Mouse (Mus musculus) C2C12 (cell line): ENCODE measurements around the gene Sema3f. TPM values are rescaled to one million over a fixed set of nuclear protein-coding genes. Genes with fewer than 3 reads are reported as not detected.
A peak's percentile ranks its signal among the peaks of the same experiment; 100 is the strongest.

ENCODE experiments used
- H3K27me3 ChIP-seq: one replicate; pipeline ENCODE4 v1.6.1; 2011; ENCODE audit not compliant: control insufficient read depth, insufficient read depth, insufficient read length
- H3K36me3 ChIP-seq: one replicate; pipeline ENCODE4 v1.6.1; 2011; ENCODE audit not compliant: control insufficient read depth, insufficient read depth
- H3K4me3 ChIP-seq: one replicate; pipeline ENCODE4 v1.5.1; 2011; ENCODE audit warnings: mild to moderate bottlenecking, control low read depth; ENCODE audit not compliant: poor library complexity, insufficient read depth, severe bottlenecking
- H3K79me2 ChIP-seq: one replicate; pipeline ENCODE4 v1.6.1; 2011; ENCODE audit not compliant: control insufficient read depth, insufficient read depth
- H3K79me3 ChIP-seq: one replicate; pipeline ENCODE4 v1.6.1; 2011; ENCODE audit warnings: low read depth, control low read depth
- H3ac ChIP-seq: one replicate; pipeline ENCODE3; 2011; ENCODE audit warnings: low read depth; ENCODE audit not compliant: control insufficient read depth, insufficient read length
- CEBPB ChIP-seq: IDR thresholded peaks from one replicate; pipeline ENCODE4 v1.6.1; 2011; ENCODE audit warnings: low read depth, mild to moderate bottlenecking, control low read depth, moderate library complexity
- CTCF ChIP-seq: IDR thresholded peaks from one replicate; pipeline ENCODE4 v1.5.1; 2011; ENCODE audit not compliant: control insufficient read depth, insufficient read depth, insufficient read length
- FOSL1 ChIP-seq: IDR thresholded peaks from one replicate; pipeline ENCODE4 v1.8.0; 2011; ENCODE audit warnings: mild to moderate bottlenecking, low read length; ENCODE audit not compliant: poor library complexity, insufficient read depth, severe bottlenecking
- MAX ChIP-seq: IDR thresholded peaks from one replicate; pipeline ENCODE4 v1.6.1; 2011; ENCODE audit warnings: mild to moderate bottlenecking, control low read depth
- MYOD1 ChIP-seq: IDR thresholded peaks from one replicate; pipeline ENCODE4 v1.6.1; 2011; ENCODE audit warnings: low read depth; ENCODE audit not compliant: control insufficient read depth, insufficient read length
- MYOG ChIP-seq: IDR thresholded peaks from one replicate; pipeline ENCODE4 v1.6.1; 2011; ENCODE audit not compliant: control insufficient read depth, insufficient read length; ENCODE audit errors: extremely low read depth
- USF1 ChIP-seq: IDR thresholded peaks from one replicate; pipeline ENCODE4 v1.6.1; 2011; ENCODE audit warnings: low read depth, mild to moderate bottlenecking, control low read depth, moderate library complexity
- polyA plus RNA-seq: library from polyadenylated mRNA; unstranded; fragments of >200 nt; fragmentation: generic; extraction: Trizol; gene quantifications from one replicate; pipeline ENCODE4 v1.2.1, GENCODE M21; 2012; ENCODE audit warnings: missing spikeins

The Sema3f gene
- polyA plus RNA-seq, 1 experiment: 0.36 TPM

GRCm38 (mm10) chr9:107634406-107635278, 75.6 kb downstream of the Sema3f start:
- peaks cover 4% of the 10 kb centered on the region for H3K36me3 ChIP-seq
- H3K4me3 ChIP-seq: peak overlapping the region; percentile 82
- no peaks in the 10 kb centered on the region for H3K27me3 ChIP-seq
- TF ChIP-seq MYOD1 (no peak), USF1 (no peak), CTCF (no peak), MAX (no peak), CEBPB (no peak), FOSL1 (no peak), MYOG (no peak)
- peaks cover 55% of the 10 kb centered on the region for H3K79me2 ChIP-seq
- H3K79me3 ChIP-seq: peaks cover 45% of the 10 kb centered on the region
- H3ac ChIP-seq: peak overlapping the region; percentile 83

GRCm38 (mm10) chr9:107633661-107634405, 76.4 kb downstream of the Sema3f start:
- H3K79me2 ChIP-seq: peaks cover 63% of the 10 kb centered on the region
- TF ChIP-seq MYOD1 (no peak), FOSL1 (no peak), CTCF (no peak), MAX (no peak), CEBPB (no peak), MYOG (no peak), USF1 (no peak)
- H3ac ChIP-seq: peak overlapping the region; percentile 83
- peaks cover 49% of the 10 kb centered on the region for H3K79me3 ChIP-seq
- no peaks in the 10 kb centered on the region for H3K27me3 ChIP-seq
- peaks cover 4% of the 10 kb centered on the region for H3K36me3 ChIP-seq
- peak overlapping the region; percentile 82 for H3K4me3 ChIP-seq

DNA sequence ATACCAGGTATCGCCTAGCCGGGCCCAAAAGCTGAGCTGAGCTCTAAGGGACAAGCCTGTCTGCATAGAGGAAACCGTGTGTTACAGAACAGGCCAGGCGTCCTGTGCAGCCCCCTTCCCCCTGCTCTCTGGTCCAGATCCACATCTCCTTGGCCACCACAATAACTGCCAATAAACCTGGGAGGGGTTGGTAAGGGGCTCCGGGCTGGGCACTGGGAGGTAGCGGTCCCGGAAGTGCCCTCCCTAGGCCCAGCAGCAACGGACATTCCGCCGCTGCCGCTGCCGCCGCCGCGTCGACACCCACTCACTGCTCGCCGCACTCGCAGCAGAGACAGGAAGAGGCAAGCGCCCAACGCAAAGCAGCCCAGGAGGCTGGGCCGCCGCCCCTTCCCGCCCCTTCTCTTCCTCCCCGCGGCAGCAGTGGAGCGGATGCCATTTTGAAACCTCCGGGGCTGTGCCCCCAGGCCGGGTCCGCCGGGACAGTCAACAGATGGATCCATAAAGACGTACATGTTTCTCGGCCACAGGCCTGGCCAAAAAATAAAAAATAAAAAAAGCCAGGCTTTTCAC, 77.1 kb downstream of the Sema3f start:
- Histone ChIP-seq H3K36me3 (peaks cover 4% of the 10 kb centered on the region), H3K4me3 (peak overlapping the region; percentile 82), H3K79me2 (peaks cover 69% of the 10 kb centered on the region), H3K27me3 (no peaks in the 10 kb centered on the region), H3K79me3 (peaks cover 53% of the 10 kb centered on the region), H3ac (peak overlapping the region; percentile 83)
- TF ChIP-seq CTCF: no peak
- no peak for TF ChIP-seq MAX
- TF ChIP-seq CEBPB: no peak
- no peak for TF ChIP-seq MYOG
- no peak for TF ChIP-seq FOSL1
- TF ChIP-seq MYOD1: no peak
- no peak for TF ChIP-seq USF1

DNA sequence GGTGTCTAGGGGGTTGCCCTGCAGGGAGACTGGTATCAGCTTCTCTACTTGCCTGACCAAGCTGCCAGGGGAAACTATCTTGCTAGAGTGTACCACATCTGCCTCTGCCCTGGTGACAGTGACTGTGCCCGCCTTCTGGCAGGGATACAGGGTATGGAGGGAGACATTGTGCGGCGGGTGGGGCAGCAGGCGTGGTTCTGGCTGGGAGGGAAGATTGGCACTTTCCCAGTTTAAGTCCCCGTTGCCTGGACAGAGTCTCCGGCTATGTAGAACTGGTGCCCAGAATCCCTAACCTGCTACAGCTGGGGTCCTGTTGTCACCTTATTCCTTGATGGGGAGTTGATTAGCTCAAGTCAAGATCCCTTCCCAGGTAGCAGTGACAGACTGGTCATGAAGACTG, 77.8 kb downstream of the Sema3f start:
- H3ac ChIP-seq: peak overlapping the region; percentile 76
- peak overlapping the region; percentile 82 for H3K4me3 ChIP-seq
- TF ChIP-seq MAX: no peak
- TF ChIP-seq USF1: no peak
- TF ChIP-seq FOSL1: no peak
- TF ChIP-seq CEBPB: no peak
- no peak for TF ChIP-seq MYOD1
- no peak for TF ChIP-seq MYOG
- TF ChIP-seq CTCF: no peak
- peaks cover 76% of the 10 kb centered on the region for H3K79me2 ChIP-seq
- H3K36me3 ChIP-seq: peaks cover 4% of the 10 kb centered on the region
- peaks cover 58% of the 10 kb centered on the region for H3K79me3 ChIP-seq
- no peaks in the 10 kb centered on the region for H3K27me3 ChIP-seq

GRCm38 (mm10) chr9:107631861-107632260, 78.4 kb downstream of the Sema3f start:
- Histone ChIP-seq H3K4me3 (no peak overlapping the region), H3K27me3 (no peaks in the 10 kb centered on the region), H3K79me3 (peaks cover 64% of the 10 kb centered on the region), H3ac (no peak overlapping the region), H3K79me2 (peaks cover 82% of the 10 kb centered on the region), H3K36me3 (peaks cover 4% of the 10 kb centered on the region)
- no peak for TF ChIP-seq FOSL1
- no peak for TF ChIP-seq CEBPB
- no peak for TF ChIP-seq USF1

Other genes with a start within 250 kb of the Sema3f start
- 33.4 TPM for gene Tmem115, start 176.5 kb downstream of the Sema3f start, polyA plus RNA-seq
- gene Cyb561d2, start 168.3 kb downstream of the Sema3f start, polyA plus RNA-seq: 23.7 TPM
- 12.8 TPM for gene Nprl2, start 168.2 kb downstream of the Sema3f start, polyA plus RNA-seq
- gene Zmynd10, start 163.2 kb downstream of the Sema3f start, polyA plus RNA-seq: 0.43 TPM
- 89.7 TPM for gene Rassf1, start 158.9 kb downstream of the Sema3f start, polyA plus RNA-seq
- gene Tusc2, start 147.2 kb downstream of the Sema3f start, polyA plus RNA-seq: 15.9 TPM
- 59.7 TPM for gene Hyal2, start 142.5 kb downstream of the Sema3f start, polyA plus RNA-seq
- 1.2 TPM for gene Hyal1, start 133.5 kb downstream of the Sema3f start, polyA plus RNA-seq
- 8.2 TPM for gene Naa80, start 131.6 kb downstream of the Sema3f start, polyA plus RNA-seq
- gene Hyal3, start 129.7 kb downstream of the Sema3f start, polyA plus RNA-seq: 0.28 TPM
- 71.7 TPM for gene Ifrd2, start 122.8 kb downstream of the Sema3f start, polyA plus RNA-seq
- gene Sema3b, start 101.2 kb downstream of the Sema3f start, polyA plus RNA-seq: 13.7 TPM
- 449 TPM for gene Gnai2, start 75.1 kb downstream of the Sema3f start, polyA plus RNA-seq
- gene Slc38a3, start 40.9 kb downstream of the Sema3f start, polyA plus RNA-seq: 0.01 TPM
- gene Gnat1, start 30.8 kb downstream of the Sema3f start, polyA plus RNA-seq: 0.01 TPM
- 29.8 TPM for gene Rbm5, start 60.5 kb upstream of the Sema3f start, polyA plus RNA-seq
- 12.9 TPM for gene Rbm6, start 162.8 kb upstream of the Sema3f start, polyA plus RNA-seq
- 7.7 TPM for gene Mon1a, start 177.7 kb upstream of the Sema3f start, polyA plus RNA-seq
- 0.02 TPM for gene Mst1r, start 196.4 kb upstream of the Sema3f start, polyA plus RNA-seq
- gene Actl11, start 218.0 kb upstream of the Sema3f start, polyA plus RNA-seq: not detected
- gene Camkv, start 225.2 kb upstream of the Sema3f start, polyA plus RNA-seq: 0.07 TPM
- 18.5 TPM for gene Traip, start 239.7 kb upstream of the Sema3f start, polyA plus RNA-seq